ENCODE assay signal across 8 mouse cellular contexts in genomic region chrX:56732401-56732800, GRCm38 (mm10). TPM values are rescaled to one million over a fixed set of nuclear protein-coding genes. Genes with fewer than 3 reads are reported as not detected.
DNase-seq lines count a peak whose midpoint lies in the region; ATAC-seq and TF ChIP-seq lines count a peak whose summit lies in the region.

No protein-coding gene starts in this region.

- no peak for TF ChIP-seq CTCF in cortical plate, adult 2 months (IDR thresholded peaks at IDR 0.05; ENCODE audit: extremely low read depth, insufficient read depth, low read length)

- no peak for DNase-seq in heart, adult 18-20 months
- DNase-seq in gastrocnemius, adult 8-10 months (ENCODE audit: low spot score in 2 of 2), result no peak
- no peak for DNase-seq in spleen, postnatal 10 days (ENCODE audit: low spot score in 2 of 2)
- no peak for DNase-seq in yolk sac, embryonic 10.5 days (ENCODE audit: low spot score)

- peaks cover 6% of the 10 kb centered on the region for H3K4me1 ChIP-seq in heart, embryonic 15.5 days (replicated peaks)
- no peaks in the 10 kb centered on the region for H3K4me1 ChIP-seq in cortical plate, adult 2 months (ENCODE audit: control insufficient read depth, insufficient read depth, low read length)
- H3K4me1 ChIP-seq in hindbrain, embryonic 15.5 days (replicated peaks), result peaks cover 2% of the 10 kb centered on the region; the same call in 1 of the 2 replicates
- H3K4me1 ChIP-seq in midbrain, embryonic 16.5 days (ENCODE audit: control insufficient read depth, insufficient read depth, low read length), result no peaks in the 10 kb centered on the region

- H3K4me2 ChIP-seq in heart, embryonic 15.5 days, result peak overlapping the region; percentile 63
- H3K4me2 ChIP-seq in hindbrain, embryonic 15.5 days, result peak overlapping the region; percentile 55
- peak overlapping the region; percentile 48 for H3K4me2 ChIP-seq in midbrain, embryonic 16.5 days (ENCODE audit: low read length)

- no peaks in the 10 kb centered on the region for H3K36me3 ChIP-seq in heart, embryonic 15.5 days
- no peaks in the 10 kb centered on the region for H3K36me3 ChIP-seq in hindbrain, embryonic 15.5 days
- no peaks in the 10 kb centered on the region for H3K36me3 ChIP-seq in midbrain, embryonic 16.5 days (ENCODE audit: control insufficient read depth, insufficient read depth, low read length)

- ATAC-seq in heart, embryonic 15.5 days (replicated peaks; ENCODE audit: insufficient number of reproducible peaks, insufficient read depth, low FRiP score, low read depth), result no peak
- no peak for ATAC-seq in hindbrain, embryonic 15.5 days (ENCODE audit: low FRiP score, low read depth)
- no peak for ATAC-seq in midbrain, embryonic 16.5 days

- peak overlapping the region; percentile 69; the same call in 1 of the 2 replicates for H3K9ac ChIP-seq in heart, embryonic 15.5 days
- H3K9ac ChIP-seq in hindbrain, embryonic 15.5 days, result peak overlapping the region; percentile 85
- peak overlapping the region; percentile 89 for H3K9ac ChIP-seq in midbrain, embryonic 16.5 days (ENCODE audit: low read depth, low read length)

- H3K4me3 ChIP-seq in heart, embryonic 15.5 days, result peak overlapping the region; percentile 62
- peak overlapping the region; percentile 46 for H3K4me3 ChIP-seq in cortical plate, adult 2 months (ENCODE audit: insufficient read depth, low read length)
- H3K4me3 ChIP-seq in hindbrain, embryonic 15.5 days, result peak overlapping the region; percentile 66
- peak overlapping the region; percentile 63 for H3K4me3 ChIP-seq in midbrain, embryonic 16.5 days (ENCODE audit: low read depth, low read length)

- no peaks in the 10 kb centered on the region for H3K9me3 ChIP-seq in heart, embryonic 15.5 days (replicated peaks)
- H3K9me3 ChIP-seq in hindbrain, embryonic 15.5 days, result no peaks in the 10 kb centered on the region
- H3K9me3 ChIP-seq in midbrain, embryonic 16.5 days (replicated peaks; ENCODE audit: control insufficient read depth, low read length, poor library complexity, severe bottlenecking), result no peaks in the 10 kb centered on the region

- TF ChIP-seq POLR2A in cortical plate, adult 2 months (IDR thresholded peaks at IDR 0.05; ENCODE audit: extremely low read depth, insufficient read depth, low read length), result no peak

- H3K27ac ChIP-seq in heart, embryonic 15.5 days, result peak overlapping the region; percentile 87
- H3K27ac ChIP-seq in cortical plate, adult 2 months (ENCODE audit: insufficient read depth, low read length), result no peak overlapping the region
- H3K27ac ChIP-seq in hindbrain, embryonic 15.5 days (replicated peaks), result peak overlapping the region; percentile 88
- H3K27ac ChIP-seq in midbrain, embryonic 16.5 days (ENCODE audit: low read length), result peak overlapping the region; percentile 86

- 0 out of 2 replicates have a peak, but pooled peaks cover 2% of the 10 kb centered on the region for H3K27me3 ChIP-seq in heart, embryonic 15.5 days
- H3K27me3 ChIP-seq in hindbrain, embryonic 15.5 days, result no peaks in the 10 kb centered on the region
- H3K27me3 ChIP-seq in midbrain, embryonic 16.5 days (ENCODE audit: control insufficient read depth, insufficient read depth, low read depth, low read length), result no peaks in the 10 kb centered on the region

- 8% methylated on average over 3 of the region's 3 CpGs for WGBS in heart, embryonic 15.5 days
- 19% methylated on average over 3 of the region's 3 CpGs for WGBS in hindbrain, embryonic 15.5 days
- WGBS in midbrain, embryonic 16.5 days, result 18% methylated on average over 3 of the region's 3 CpGs

RNA-seq across cellular contexts. Expression of gene Fhl1, which starts 0.8 kb away (rescaled TPM):
- 189 and 203 TPM in 2 replicates for polyA plus RNA-seq in heart, embryonic 15.5 days (2015; fragmentation: Nextera tagmentation; extraction: Ambion mirVana)
- 100 to 1,000 TPM; 118 to 138 TPM for total RNA-seq in heart, adult 18-20 months (2021)
- polyA plus RNA-seq in cortical plate, adult 2 months (2012; rRNA removed), result 150 and 152 TPM in 2 replicates
- 176 and 182 TPM in 2 replicates for polyA plus RNA-seq in hindbrain, embryonic 15.5 days (2015; fragmentation: Nextera tagmentation; extraction: Ambion mirVana)
- 190 and 207 TPM in 2 replicates for polyA plus RNA-seq in midbrain, embryonic 16.5 days (2015; fragmentation: Nextera tagmentation; extraction: Ambion mirVana)
- 1,000 to 10,000 TPM in 2 of 4 experiments, 100 to 1,000 TPM in 2; 965 to 1,061 (median 1,004) TPM for total RNA-seq in gastrocnemius, adult 8-10 months (2022)
